Mouse (Mus musculus): ENCODE measurements around the gene Engase. TPM values are rescaled to one million over a fixed set of nuclear protein-coding genes. Genes with fewer than 3 reads are reported as not detected.

Engase gene
- polyA plus RNA-seq, 1 experiment from 2014 or later = 6.5 TPM

DNA sequence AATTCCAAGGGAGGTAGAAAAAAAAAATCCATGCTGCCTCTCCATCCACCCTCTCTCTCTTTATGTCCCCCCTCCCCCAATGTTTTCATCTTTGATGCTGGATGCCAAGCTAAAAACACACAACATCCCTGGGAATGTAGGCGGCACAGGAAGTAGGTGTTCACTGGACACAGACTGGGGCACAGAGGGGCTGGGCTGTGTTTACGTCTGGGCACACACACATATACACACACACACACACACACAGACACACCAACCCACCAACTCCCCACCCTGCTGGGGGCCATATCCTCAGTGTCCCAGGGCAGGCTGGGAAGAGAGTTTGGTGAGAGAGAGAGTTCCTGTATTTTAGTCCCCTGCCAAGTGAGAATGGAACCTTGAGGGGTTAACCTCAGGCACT is 16.8 kb downstream of the Engase start:
- peaks cover 20% of the 10 kb centered on the region for H3K4me1 ChIP-seq (ENCODE audit: control insufficient read depth, insufficient read depth, low read depth, low read length)
- 82% methylated on average over 2 of the region's 2 CpGs for whole genome bisulfite sequencing
- no peak overlapping the region for H3K27ac ChIP-seq (ENCODE audit: low read depth, low read length)

DNA sequence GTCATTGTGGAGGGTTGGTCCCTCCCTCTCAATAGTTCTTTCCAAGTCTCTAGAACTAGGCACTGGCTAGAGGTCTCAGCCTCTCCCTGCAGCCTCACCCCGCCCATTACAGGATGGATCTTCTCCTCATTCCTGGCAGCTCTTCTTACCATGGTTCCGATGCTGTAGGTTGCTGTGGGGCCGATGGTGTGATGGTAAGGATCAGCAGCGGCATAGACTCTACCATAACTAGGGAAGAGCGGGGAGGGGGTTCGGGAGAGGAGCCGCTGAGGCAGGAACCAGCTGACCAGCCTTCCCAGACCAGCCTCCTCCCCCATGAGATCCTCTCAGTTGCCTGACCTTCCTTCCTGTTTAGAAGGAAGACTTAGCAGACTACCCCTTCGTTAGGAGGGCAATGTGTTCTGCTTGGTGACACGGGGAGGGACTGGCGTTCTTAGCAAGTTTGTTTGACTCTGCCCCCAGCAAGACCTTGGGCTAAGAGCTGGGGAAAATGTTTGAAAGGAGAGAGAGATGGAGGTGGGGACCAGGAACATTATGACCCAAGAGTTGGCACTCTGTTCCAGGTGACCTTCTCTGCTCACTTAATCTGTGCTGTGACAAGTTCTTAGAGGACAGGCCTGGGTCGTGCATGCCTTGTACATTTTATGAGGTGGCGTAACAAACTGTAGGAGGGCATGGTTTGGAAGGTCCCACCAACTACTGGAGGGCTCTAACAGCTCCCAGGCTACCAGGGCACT is 17.5 kb downstream of the Engase start:
- Histone ChIP-seq H3K9ac (ENCODE audit: low read depth, low read length) (no peak overlapping the region), H3K27ac (ENCODE audit: low read depth, low read length) (0 out of 2 replicates have a peak overlapping the region, but pooled peaks have one; percentile 7), H3K4me3 (ENCODE audit: low read length) (no peak overlapping the region), H3K4me2 (ENCODE audit: low read length) (no peak overlapping the region), H3K36me3 (ENCODE audit: control insufficient read depth, insufficient read depth, low read length) (no peaks in the 10 kb centered on the region), H3K4me1 (ENCODE audit: control insufficient read depth, insufficient read depth, low read depth, low read length) (peaks cover 13% of the 10 kb centered on the region), H3K9me3 (ENCODE audit: control insufficient read depth, low read length) (no peaks in the 10 kb centered on the region), H3K27me3 (replicated peaks; ENCODE audit: control insufficient read depth, insufficient read depth, low read length) (no peaks in the 10 kb centered on the region)
- 83% methylated on average over 12 of the region's 12 CpGs for WGBS
- ATAC-seq = no peak

More for the DNA sequence above, 16.8 kb downstream of the Engase start:
- no peaks in the 10 kb centered on the region for H3K36me3 ChIP-seq (ENCODE audit: control insufficient read depth, insufficient read depth, low read length)
- H3K9ac ChIP-seq (ENCODE audit: low read depth, low read length) = no peak overlapping the region
- H3K4me3 ChIP-seq (ENCODE audit: low read length) = no peak overlapping the region
- ATAC-seq = no peak
- H3K9me3 ChIP-seq (ENCODE audit: control insufficient read depth, low read length) = no peaks in the 10 kb centered on the region
- H3K27me3 ChIP-seq (replicated peaks; ENCODE audit: control insufficient read depth, insufficient read depth, low read length) = no peaks in the 10 kb centered on the region
- no peak overlapping the region for H3K4me2 ChIP-seq (ENCODE audit: low read length)

DNA sequence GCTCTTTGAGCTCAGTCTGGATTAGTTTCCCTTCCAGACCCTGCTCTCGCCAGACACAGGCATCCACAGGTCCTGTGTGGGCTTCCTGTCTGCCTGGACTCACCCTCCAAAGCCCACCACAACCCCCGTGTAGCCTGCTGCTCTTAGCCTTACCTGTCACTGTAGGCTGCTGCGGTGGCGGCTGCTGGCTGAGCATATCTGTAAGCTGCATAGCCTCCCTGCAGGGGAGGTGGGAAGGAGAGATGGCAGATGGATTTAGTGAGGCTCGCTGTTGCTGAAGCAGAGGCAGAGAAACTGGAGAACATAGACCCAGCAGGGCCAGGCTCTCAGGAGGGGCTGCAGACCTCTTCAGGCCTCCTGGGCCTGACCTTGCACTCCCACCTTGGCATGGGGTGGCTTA is 18.4 kb downstream of the Engase start:
- Histone ChIP-seq H3K27me3 (replicated peaks; ENCODE audit: control insufficient read depth, insufficient read depth, low read length) (no peaks in the 10 kb centered on the region), H3K36me3 (ENCODE audit: control insufficient read depth, insufficient read depth, low read length) (no peaks in the 10 kb centered on the region), H3K4me3 (ENCODE audit: low read length) (no peak overlapping the region), H3K4me1 (ENCODE audit: control insufficient read depth, insufficient read depth, low read depth, low read length) (peaks cover 8% of the 10 kb centered on the region), H3K4me2 (ENCODE audit: low read length) (no peak overlapping the region), H3K9me3 (ENCODE audit: control insufficient read depth, low read length) (no peaks in the 10 kb centered on the region), H3K27ac (ENCODE audit: low read depth, low read length) (no peak overlapping the region), H3K9ac (ENCODE audit: low read depth, low read length) (no peak overlapping the region)
- no peak for ATAC-seq
- 52% methylated on average over 5 of the region's 5 CpGs for WGBS

DNA sequence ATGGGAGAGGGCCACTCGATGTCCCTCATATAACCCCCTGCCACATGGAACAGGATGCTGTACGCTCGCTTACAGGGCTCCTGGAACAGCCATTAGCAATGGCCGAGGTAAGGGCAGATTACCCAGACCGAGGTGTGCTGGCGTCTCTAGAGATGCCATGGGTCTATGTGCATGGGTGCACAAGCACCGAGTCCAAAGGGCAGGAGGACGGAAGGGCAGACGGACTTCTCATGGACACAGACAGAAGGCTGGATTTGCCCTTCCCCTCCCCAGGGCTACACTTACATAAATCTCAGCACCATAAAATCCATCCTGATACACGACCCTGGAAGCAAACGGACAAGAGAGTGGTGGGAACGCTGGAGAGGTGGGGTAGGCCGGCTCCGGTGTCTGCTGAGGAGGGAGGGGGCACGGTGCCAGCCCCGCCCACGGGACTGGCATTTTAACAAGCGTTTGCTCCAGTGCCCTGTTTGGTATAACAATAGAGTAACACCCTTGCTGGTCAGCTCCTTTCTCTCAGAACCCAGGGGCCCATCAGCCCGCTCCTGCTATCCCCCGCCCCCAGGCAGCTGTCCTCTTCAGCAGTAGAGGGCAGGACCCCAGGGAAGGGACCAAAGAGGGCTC is 19.5 kb downstream of the Engase start:
- Histone ChIP-seq H3K4me2 (ENCODE audit: low read length) (no peak overlapping the region), H3K4me1 (ENCODE audit: control insufficient read depth, insufficient read depth, low read depth, low read length) (no peaks in the 10 kb centered on the region), H3K27me3 (replicated peaks; ENCODE audit: control insufficient read depth, insufficient read depth, low read length) (no peaks in the 10 kb centered on the region), H3K9me3 (ENCODE audit: control insufficient read depth, low read length) (no peaks in the 10 kb centered on the region), H3K27ac (ENCODE audit: low read depth, low read length) (no peak overlapping the region), H3K36me3 (ENCODE audit: control insufficient read depth, insufficient read depth, low read length) (no peaks in the 10 kb centered on the region), H3K9ac (ENCODE audit: low read depth, low read length) (no peak overlapping the region), H3K4me3 (ENCODE audit: low read length) (no peak overlapping the region)
- ATAC-seq = no peak
- 46% methylated on average over 20 of the region's 20 CpGs for WGBS

DNA sequence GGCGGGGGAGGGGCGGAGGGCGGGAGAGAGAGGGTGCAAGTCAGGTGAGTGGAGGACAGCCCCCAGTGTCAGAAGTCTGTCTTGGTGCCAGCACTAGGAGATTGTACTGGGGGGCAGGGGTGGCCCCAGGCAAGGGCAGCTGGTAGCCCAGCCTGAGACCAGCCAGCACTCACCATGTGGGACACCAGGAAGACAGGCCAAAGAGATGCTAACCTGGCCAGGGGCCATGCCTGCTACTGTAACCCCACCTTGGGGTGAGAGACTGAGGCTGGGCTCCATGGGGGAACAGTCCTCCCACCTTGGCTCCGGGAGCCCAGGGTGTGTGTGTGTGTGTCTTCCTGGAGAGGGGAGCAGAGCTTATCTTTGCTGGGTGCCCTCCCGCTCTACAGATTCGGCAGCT is 26.4 kb downstream of the Engase start:
- Histone ChIP-seq H3K4me1 (ENCODE audit: control insufficient read depth, insufficient read depth, low read depth, low read length) (peaks cover under 1% of the 10 kb centered on the region; the same call in 1 of the 2 replicates), H3K4me2 (ENCODE audit: low read length) (no peak overlapping the region), H3K9me3 (ENCODE audit: control insufficient read depth, low read length) (no peaks in the 10 kb centered on the region), H3K27ac (ENCODE audit: low read depth, low read length) (no peak overlapping the region), H3K9ac (ENCODE audit: low read depth, low read length) (no peak overlapping the region), H3K36me3 (ENCODE audit: control insufficient read depth, insufficient read depth, low read length) (no peaks in the 10 kb centered on the region; the same call in 1 of the 2 replicates), H3K4me3 (ENCODE audit: low read length) (no peak overlapping the region), H3K27me3 (replicated peaks; ENCODE audit: control insufficient read depth, insufficient read depth, low read length) (no peaks in the 10 kb centered on the region)
- no peak for ATAC-seq
- 62% methylated on average over 6 of the region's 6 CpGs for WGBS

DNA sequence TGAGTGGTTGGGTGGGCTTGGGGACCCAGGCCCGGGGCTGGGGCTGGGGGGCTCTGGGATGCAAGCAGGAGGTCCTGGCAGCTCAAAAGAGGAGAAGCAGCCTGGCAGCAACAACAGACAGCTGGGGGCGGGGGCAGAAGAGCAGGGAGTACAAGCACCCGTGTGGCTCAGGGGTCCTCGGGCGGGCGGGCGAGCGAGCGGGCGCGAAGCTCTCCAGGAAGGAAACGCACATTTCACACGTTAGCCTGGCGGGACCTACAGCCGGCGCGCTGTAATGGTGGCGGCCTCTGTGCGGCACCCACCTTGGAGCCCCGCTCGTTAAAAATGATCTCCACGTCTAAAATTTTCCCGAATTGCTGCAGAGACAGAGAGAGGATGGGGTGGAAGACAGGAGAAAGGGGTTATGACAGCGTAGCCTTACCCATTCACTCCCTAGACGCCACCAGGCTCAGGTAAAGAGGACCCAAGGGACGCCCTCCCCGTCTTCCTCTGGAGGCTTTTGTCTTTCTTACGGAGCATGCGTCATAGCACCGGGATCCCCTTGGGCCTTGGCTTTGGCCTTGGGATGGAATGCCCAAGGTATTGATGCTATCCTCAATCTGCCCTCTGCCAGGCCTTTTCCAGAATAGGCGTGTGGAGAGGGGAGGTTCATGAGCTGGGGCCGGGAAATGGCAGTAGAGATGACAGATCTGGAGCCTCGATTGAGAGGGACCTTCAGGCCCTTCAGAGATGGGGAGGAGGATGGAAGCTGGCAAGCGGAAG is 27.0 kb downstream of the Engase start:
- H3K4me3 ChIP-seq (ENCODE audit: low read length) = no peak overlapping the region
- no peaks in the 10 kb centered on the region for H3K9me3 ChIP-seq (ENCODE audit: control insufficient read depth, low read length)
- H3K9ac ChIP-seq (ENCODE audit: low read depth, low read length) = no peak overlapping the region
- H3K36me3 ChIP-seq (ENCODE audit: control insufficient read depth, insufficient read depth, low read length) = no peaks in the 10 kb centered on the region; the same call in 1 of the 2 replicates
- no peak overlapping the region for H3K27ac ChIP-seq (ENCODE audit: low read depth, low read length)
- H3K27me3 ChIP-seq (replicated peaks; ENCODE audit: control insufficient read depth, insufficient read depth, low read length) = no peaks in the 10 kb centered on the region
- no peak overlapping the region for H3K4me2 ChIP-seq (ENCODE audit: low read length)
- peaks cover 3% of the 10 kb centered on the region; the same call in 1 of the 2 replicates for H3K4me1 ChIP-seq (ENCODE audit: control insufficient read depth, insufficient read depth, low read depth, low read length)
- no peak for ATAC-seq
- 34% methylated on average over 31 of the region's 34 CpGs for whole genome bisulfite sequencing

DNA sequence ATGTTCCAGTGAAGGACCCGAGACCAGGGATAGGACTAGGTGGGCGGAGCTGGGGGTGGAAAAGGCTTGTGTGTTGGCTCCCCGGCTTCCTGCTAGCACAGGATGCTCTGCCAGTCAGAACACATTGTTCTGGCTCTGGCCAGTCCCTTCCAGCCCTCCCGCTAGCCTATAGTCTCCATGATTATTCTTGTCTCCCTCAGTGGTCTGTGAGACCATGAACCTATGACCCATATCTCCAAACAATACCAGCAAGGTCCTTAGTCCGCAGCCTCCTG is 27.5 kb downstream of the Engase start:
- no peak overlapping the region for H3K27ac ChIP-seq (ENCODE audit: low read depth, low read length)
- WGBS = 60% methylated on average over 5 of the region's 5 CpGs
- no peak for ATAC-seq
- no peaks in the 10 kb centered on the region; the same call in 1 of the 2 replicates for H3K36me3 ChIP-seq (ENCODE audit: control insufficient read depth, insufficient read depth, low read length)
- no peak overlapping the region for H3K9ac ChIP-seq (ENCODE audit: low read depth, low read length)
- no peak overlapping the region for H3K4me2 ChIP-seq (ENCODE audit: low read length)
- peaks cover 3% of the 10 kb centered on the region; the same call in 1 of the 2 replicates for H3K4me1 ChIP-seq (ENCODE audit: control insufficient read depth, insufficient read depth, low read depth, low read length)
- no peaks in the 10 kb centered on the region for H3K27me3 ChIP-seq (replicated peaks; ENCODE audit: control insufficient read depth, insufficient read depth, low read length)
- no peak overlapping the region for H3K4me3 ChIP-seq (ENCODE audit: low read length)
- no peaks in the 10 kb centered on the region for H3K9me3 ChIP-seq (ENCODE audit: control insufficient read depth, low read length)

DNA sequence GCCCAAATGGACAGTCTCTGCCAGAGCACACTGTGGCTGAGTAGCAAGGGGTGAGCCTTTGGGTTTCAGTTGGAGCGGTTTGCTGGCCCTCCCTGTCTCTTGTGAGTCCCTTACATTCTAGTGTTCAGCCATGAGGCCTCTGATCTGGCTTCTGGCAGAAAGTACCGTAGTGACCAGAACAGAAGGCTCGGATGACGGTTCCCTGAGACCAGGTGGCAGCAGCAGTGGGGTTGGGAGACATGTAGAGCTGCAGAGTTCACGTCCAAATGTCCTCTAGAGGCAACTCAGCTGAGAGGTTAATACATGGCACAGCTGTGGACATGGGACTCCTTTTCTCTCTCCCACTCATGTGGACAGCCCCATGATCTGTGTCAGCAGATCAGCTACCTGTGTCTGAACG is 30.5 kb downstream of the Engase start:
- Histone ChIP-seq H3K27ac (ENCODE audit: low read depth, low read length) (no peak overlapping the region), H3K4me2 (ENCODE audit: low read length) (no peak overlapping the region), H3K4me1 (ENCODE audit: control insufficient read depth, insufficient read depth, low read depth, low read length) (peaks cover 6% of the 10 kb centered on the region), H3K27me3 (replicated peaks; ENCODE audit: control insufficient read depth, insufficient read depth, low read length) (no peaks in the 10 kb centered on the region), H3K4me3 (ENCODE audit: low read length) (no peak overlapping the region), H3K36me3 (ENCODE audit: control insufficient read depth, insufficient read depth, low read length) (no peaks in the 10 kb centered on the region; the same call in 1 of the 2 replicates), H3K9ac (ENCODE audit: low read depth, low read length) (no peak overlapping the region), H3K9me3 (ENCODE audit: control insufficient read depth, low read length) (no peaks in the 10 kb centered on the region)
- no peak for ATAC-seq
- WGBS = 85% methylated on average over 6 of the region's 6 CpGs

DNA sequence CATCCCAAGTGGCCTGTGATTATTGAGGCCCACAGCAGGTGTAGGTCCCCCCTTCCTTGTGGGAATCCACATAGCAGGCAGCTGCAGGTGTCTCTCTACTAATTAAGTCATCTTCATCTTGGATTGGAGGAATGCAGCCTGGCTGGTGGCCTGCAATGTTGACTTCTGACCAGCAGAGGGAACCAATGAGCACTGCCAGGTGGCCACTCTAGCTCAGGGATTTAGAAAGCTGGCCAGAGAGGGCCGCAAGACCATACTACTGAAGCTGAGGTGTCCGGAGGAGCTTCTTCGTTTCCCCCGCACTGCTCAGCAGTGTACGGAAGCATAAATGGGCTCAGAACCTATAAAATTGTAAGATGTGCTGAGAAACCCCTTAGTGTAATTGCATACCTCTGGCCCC is 31.3 kb downstream of the Engase start:
- peak overlapping the region; percentile 20; the same call in 1 of the 2 replicates for H3K27ac ChIP-seq (ENCODE audit: low read depth, low read length)
- H3K4me3 ChIP-seq (ENCODE audit: low read length) = no peak overlapping the region
- H3K4me1 ChIP-seq (ENCODE audit: control insufficient read depth, insufficient read depth, low read depth, low read length) = peaks cover 15% of the 10 kb centered on the region

More for the DNA sequence above, 31.3 kb downstream of the Engase start:
- Histone ChIP-seq H3K36me3 (ENCODE audit: control insufficient read depth, insufficient read depth, low read length) (no peaks in the 10 kb centered on the region), H3K9me3 (ENCODE audit: control insufficient read depth, low read length) (no peaks in the 10 kb centered on the region), H3K27me3 (replicated peaks; ENCODE audit: control insufficient read depth, insufficient read depth, low read length) (no peaks in the 10 kb centered on the region), H3K9ac (ENCODE audit: low read depth, low read length) (no peak overlapping the region), H3K4me2 (ENCODE audit: low read length) (no peak overlapping the region)
- 0 out of 2 replicates have a peak, but pooled peaks have one; percentile 22 for ATAC-seq
- WGBS = 40% methylated on average over 5 of the region's 5 CpGs
